Mouse (Mus musculus) large intestine, adult 2 months (tissue): Measurements from ENCODE around the gene Ctns. TPM values are rescaled to one million over a fixed set of nuclear protein-coding genes. Genes with fewer than 3 reads are reported as not detected.

Experiments used
- DNase-seq: peaks from one replicate; pipeline ENCODE4 v3.0.0-alpha.2; 2012; ENCODE audit warnings: low read depth, low spot score
- WGBS: fragments of 180-500 bp; shearing (Covaris S2); methylation state at CpG from one replicate; pipeline ENCODE4 v1.1.7; 2018; 5-methylcytosine and 5-hydroxymethylcytosine counted together
- polyA plus RNA-seq: library from polyadenylated mRNA; depleted of rRNA; stranded (reverse); fragments of >200 nt; gene quantifications from 2 replicates; pipeline ENCODE4 v1.2.3, GENCODE M21; 2012; rRNA removed

Gene Ctns
- polyA plus RNA-seq, 1 experiment: 14.2 TPM

- 69% methylated on average over 6 of the region's 6 CpGs for WGBS
- DNase-seq: no peak
Observed at GRCm38 (mm10) chr11:73155071-73155470, 43.8 kb downstream of the Ctns start.

- no peak for DNase-seq
- whole genome bisulfite sequencing: 81% methylated on average over 9 of the region's 9 CpGs
Observed at GRCm38 (mm10) chr11:73148209-73148608, 50.6 kb downstream of the Ctns start.

DNA sequence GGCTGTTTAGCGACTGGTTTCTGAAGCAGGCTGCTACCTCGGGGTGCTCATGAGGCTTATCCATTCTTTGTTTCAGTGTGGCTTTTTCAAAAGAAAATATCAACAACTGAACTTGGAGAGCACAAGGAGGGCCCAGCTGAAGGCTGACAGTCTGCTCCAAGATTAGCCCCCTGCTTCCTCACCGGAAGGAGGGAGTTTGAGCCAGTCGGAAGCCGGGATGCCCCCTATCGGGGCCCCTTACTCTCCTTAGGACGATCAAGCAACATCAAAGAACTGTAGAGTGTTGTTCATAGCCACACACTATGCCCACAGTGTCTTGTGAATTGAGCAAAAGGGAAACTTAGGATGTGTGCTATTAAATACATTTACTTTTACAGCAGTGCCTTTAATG, 51.9 kb downstream of the Ctns start:
- no peak for DNase-seq
- 61% methylated on average over 7 of the region's 7 CpGs for WGBS

- no peak for DNase-seq
- WGBS: 66% methylated on average over 11 of the region's 11 CpGs
Observed at GRCm38 (mm10) chr11:73146026-73146974, 52.5 kb downstream of the Ctns start.

GRCm38 (mm10) chr11:73144261-73144681, 54.6 kb downstream of the Ctns start:
- DNase-seq: no peak

DNA sequence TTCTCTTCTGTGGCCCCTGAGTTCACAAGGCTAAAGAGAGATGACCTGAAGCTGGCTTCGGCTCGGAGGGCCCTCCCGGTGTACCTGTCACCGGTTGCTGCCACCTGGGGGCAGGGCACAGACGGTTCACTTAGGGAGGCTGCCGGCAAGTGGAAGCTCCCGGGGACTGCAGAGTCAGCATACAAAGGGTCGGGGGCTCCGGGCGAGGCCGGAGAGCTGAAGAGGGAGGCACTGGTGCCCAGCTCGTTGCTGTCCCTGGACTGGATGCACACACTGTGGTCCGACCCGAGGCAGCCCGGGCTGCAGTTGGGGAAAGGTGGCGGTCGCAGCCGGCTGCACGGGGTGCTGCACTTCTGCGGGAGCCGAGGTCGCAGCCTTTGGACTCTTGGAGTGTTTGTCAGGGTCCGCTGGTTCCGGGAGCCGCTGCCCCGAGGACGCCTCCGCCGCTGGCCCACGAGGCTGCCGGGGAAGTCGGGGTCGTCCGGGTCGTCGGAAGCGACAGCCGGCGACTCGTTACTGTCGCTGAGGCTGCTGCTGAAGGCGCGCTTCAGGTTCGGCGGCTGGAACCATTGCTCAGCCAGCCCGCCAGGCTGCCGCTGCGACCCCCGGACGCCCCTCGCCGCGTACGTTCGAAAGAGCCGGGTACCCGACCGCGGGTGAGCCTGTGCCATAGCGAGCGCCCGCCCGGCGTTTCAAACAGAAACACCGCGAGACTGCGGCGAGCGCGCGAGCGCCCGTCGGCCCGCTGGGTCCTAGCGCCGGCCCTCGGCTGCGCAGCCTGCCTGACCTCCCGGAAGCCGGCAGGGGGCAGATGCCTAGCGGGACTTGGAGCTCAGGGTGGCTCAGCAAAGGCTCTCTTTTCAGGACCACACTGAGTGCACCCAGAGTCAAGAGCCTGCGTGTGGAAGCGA, 61.0 kb downstream of the Ctns start, which contains the start of gene Haspin:
Gene Haspin (minus strand): TSS at position 704 of the 911 bp plus-strand sequence.
- DNase-seq: peak; percentile 66

More at GRCm38 (mm10) chr11:73144261-73144681, 54.6 kb downstream of the Ctns start:
- WGBS: 63% methylated on average over 1 of the region's 1 CpGs

GRCm38 (mm10) chr11:73137116-73137515, 61.7 kb downstream of the Ctns start:
- 3% methylated on average over 11 of the region's 11 CpGs for WGBS
- DNase-seq: no peak

More for the DNA sequence above, 61.0 kb downstream of the Ctns start, which contains the start of gene Haspin:
- under 1% methylated on average over 84 of the region's 84 CpGs for WGBS

GRCm38 (mm10) chr11:73136587-73136986, 62.3 kb downstream of the Ctns start:
- 23% methylated on average over 6 of the region's 6 CpGs for WGBS
- DNase-seq: no peak

GRCm38 (mm10) chr11:73134222-73134621, 64.6 kb downstream of the Ctns start:
- WGBS: 35% methylated on average over 5 of the region's 5 CpGs
- DNase-seq: no peak

Other genes starting within 250 kb of the Ctns start
- 118 and 136 TPM in 2 replicates for gene Atp2a3, start 237.9 kb downstream of the Ctns start, polyA plus RNA-seq
- gene P2rx1, start 199.9 kb downstream of the Ctns start, polyA plus RNA-seq: 6.5 and 11.8 TPM in 2 replicates
- 3.8 and 4.2 TPM in 2 replicates for gene Camkk1, start 180.0 kb downstream of the Ctns start, polyA plus RNA-seq
- 2.2 and 2.4 TPM in 2 replicates for gene Ncbp3, start 151.3 kb downstream of the Ctns start, polyA plus RNA-seq
- gene Itgae, start 108.5 kb downstream of the Ctns start, polyA plus RNA-seq: 5.4 and 12.1 TPM in 2 replicates
- gene Haspin, start 60.7 kb downstream of the Ctns start, polyA plus RNA-seq: 3.1 and 3.6 TPM in 2 replicates
- 0.43 and 0.44 TPM in 2 replicates for gene P2rx5, start 38.6 kb downstream of the Ctns start, polyA plus RNA-seq
- gene Emc6, start 22.0 kb downstream of the Ctns start, polyA plus RNA-seq: 37.8 and 40.2 TPM in 2 replicates
- gene Tax1bp3, start 22.0 kb downstream of the Ctns start, polyA plus RNA-seq: 221 and 232 TPM in 2 replicates
- gene Shpk, start 418 bp upstream of the Ctns start, polyA plus RNA-seq: 10.4 and 18.9 TPM in 2 replicates
- 0.18 and 0.21 TPM in 2 replicates for gene Trpv1, start 35.2 kb upstream of the Ctns start, polyA plus RNA-seq
- gene Trpv3, start 68.3 kb upstream of the Ctns start, polyA plus RNA-seq: 0.45 and 1.8 TPM in 2 replicates
- gene Aspa, start 130.6 kb upstream of the Ctns start, polyA plus RNA-seq: 25.3 and 42.6 TPM in 2 replicates
- 0.02 TPM in 1 of 2 replicates, not detected in the other for gene Gm49340, start 130.7 kb upstream of the Ctns start, polyA plus RNA-seq
- gene Spata22, start 130.7 kb upstream of the Ctns start, polyA plus RNA-seq: 0.25 TPM in 1 of 2 replicates, not detected in the other
- 0.07 TPM in 1 of 2 replicates, not detected in the other for gene Olfr20, start 151.7 kb upstream of the Ctns start, polyA plus RNA-seq
- not detected in 2 replicates for gene Olfr376, start 172.2 kb upstream of the Ctns start, polyA plus RNA-seq
- gene Olfr1, start 200.6 kb upstream of the Ctns start, polyA plus RNA-seq: not detected in 2 replicates
- not detected in 2 replicates for gene Olfr378, start 229.4 kb upstream of the Ctns start, polyA plus RNA-seq